Mouse (Mus musculus) G1E (cell line): ENCODE data around the gene Mybpc1. TPM values are rescaled to one million over a fixed set of nuclear protein-coding genes. Genes with fewer than 3 reads are reported as not detected.
A peak's percentile ranks its signal among the peaks of the same experiment; 100 is the strongest.

ENCODE experiments used
- ATAC-seq: 2 replicates; pipeline ENCODE4 v1.8.0; 2016; ENCODE audit warnings: mild to moderate bottlenecking; ENCODE audit not compliant: insufficient number of reproducible peaks, poor library complexity, low FRiP score, severe bottlenecking; ENCODE audit errors: extremely low read depth
- DNase-seq: peaks from one replicate; pipeline ENCODE4 v3.0.0; 2012; ENCODE audit warnings: low spot score
- H3K27me3 ChIP-seq: 2 replicates; pipeline ENCODE4 v1.6.1; 2012; ENCODE audit warnings: mild to moderate bottlenecking, low read length, inconsistent platforms; ENCODE audit not compliant: insufficient read depth
- H3K36me3 ChIP-seq: replicated peaks from 2 replicates; pipeline ENCODE3; 2012; ENCODE audit warnings: mild to moderate bottlenecking, inconsistent platforms
- H3K4me1 ChIP-seq: 2 replicates; pipeline ENCODE4 v1.6.1; 2012; ENCODE audit warnings: low read depth, low read length, inconsistent platforms, mixed read lengths; ENCODE audit not compliant: insufficient read depth
- H3K4me3 ChIP-seq: 2 replicates; pipeline ENCODE4 v1.5.1; 2012; ENCODE audit warnings: low read depth, mild to moderate bottlenecking, inconsistent platforms, low read length, moderate library complexity, mixed read lengths
- H3K9me3 ChIP-seq: replicated peaks from 2 replicates; pipeline ENCODE4 v1.6.1; 2012; ENCODE audit warnings: inconsistent platforms
- CTCF ChIP-seq: IDR thresholded peaks from 2 replicates; pipeline ENCODE4 v1.5.1; 2012; ENCODE audit warnings: low read depth, low read length, inconsistent platforms, mixed read lengths
- GATA1 ChIP-seq: IDR thresholded peaks from 2 replicates; pipeline ENCODE4 v1.6.1; 2012; ENCODE audit warnings: borderline replicate concordance, low read length, inconsistent platforms, mixed read lengths
- GATA2 ChIP-seq: IDR thresholded peaks from 2 replicates; pipeline ENCODE4 v1.6.1; 2012; ENCODE audit warnings: low read depth, low read length, inconsistent platforms, borderline replicate concordance
- POLR2AphosphoS5 ChIP-seq: IDR thresholded peaks from 2 replicates; pipeline ENCODE4 v1.6.1; 2012; ENCODE audit warnings: low read depth, low read length, inconsistent platforms; ENCODE audit not compliant: insufficient replicate concordance
- TAL1 ChIP-seq: conservative IDR thresholded peaks from 2 replicates; pipeline ENCODE4 v1.6.1; 2012; ENCODE audit warnings: low read depth, low read length, inconsistent platforms, mixed read lengths
- polyA plus RNA-seq: library from polyadenylated mRNA; stranded (reverse); fragments of >175 nt; gene quantifications from 2 replicates; pipeline ENCODE4 v1.2.3, GENCODE M21; 2012
- total RNA-seq, 2 experiments: library from RNA; stranded (forward) in 1 of 2; stranded (reverse) in 1 of 2; fragments of 200-1000 nt in 1 of 2; fragments of >200 nt in 1 of 2; fragmentation: Nextera tagmentation in 1 of 2; gene quantifications; 2 replicates each; pipeline ENCODE4 v1.2.3; 2014 to 2017

The Mybpc1 gene
- total and polyA plus RNA-seq, 3 experiments = not detected

GRCm38 (mm10) chr10:88510503-88511271 is 94.3 kb downstream of the Mybpc1 start:
- TF ChIP-seq GATA1 (no peak), TAL1 (no peak), GATA2 (no peak), CTCF (no peak), POLR2AphosphoS5 (no peak)
- no peak for ATAC-seq

DNA sequence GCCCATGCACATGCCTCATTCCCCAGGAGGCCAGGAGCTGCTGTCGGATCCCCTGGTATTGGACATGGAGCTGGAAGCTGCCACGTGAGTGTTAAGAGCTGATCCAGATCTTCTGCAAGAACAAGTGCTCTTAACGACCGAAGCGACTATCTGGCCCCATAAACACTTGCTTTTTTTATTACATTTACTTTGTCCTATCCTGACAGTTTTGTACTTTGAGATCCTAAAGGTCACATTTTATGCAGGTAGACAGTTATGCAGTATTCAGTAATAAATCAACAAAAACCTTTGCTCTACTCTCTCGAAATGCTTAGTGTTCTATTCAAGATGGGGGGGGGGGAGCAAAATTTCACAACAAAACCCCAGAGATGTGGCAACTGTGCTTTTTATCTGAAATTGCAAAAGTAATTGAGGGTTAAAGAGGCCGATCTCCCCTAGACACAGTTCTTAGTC is 97.2 kb downstream of the Mybpc1 start:
- Histone ChIP-seq H3K36me3 (no peaks in the 10 kb centered on the region), H3K4me1 (peaks cover 15% of the 10 kb centered on the region), H3K4me3 (no peak overlapping the region), H3K9me3 (peaks cover 4% of the 10 kb centered on the region; the same call in 1 of the 2 replicates), H3K27me3 (peaks cover 19% of the 10 kb centered on the region)
- ATAC-seq (no peak), DNase-seq (no peak)
- TF ChIP-seq GATA2 (no peak), GATA1 (no peak), TAL1 (no peak), CTCF (no peak), POLR2AphosphoS5 (no peak)

More at GRCm38 (mm10) chr10:88510503-88511271, 94.3 kb downstream of the Mybpc1 start:
- Histone ChIP-seq H3K9me3 (no peaks in the 10 kb centered on the region), H3K4me1 (peaks cover 14% of the 10 kb centered on the region), H3K27me3 (peaks cover 16% of the 10 kb centered on the region), H3K36me3 (no peaks in the 10 kb centered on the region), H3K4me3 (no peak overlapping the region)
- DNase-seq = no peak

GRCm38 (mm10) chr10:88505256-88505655 is 99.7 kb downstream of the Mybpc1 start:
- DNase-seq (no peak), ATAC-seq (no peak)
- Histone ChIP-seq H3K4me3 (no peak overlapping the region), H3K9me3 (peaks cover 4% of the 10 kb centered on the region; the same call in 1 of the 2 replicates), H3K4me1 (peaks cover 18% of the 10 kb centered on the region), H3K27me3 (peaks cover 12% of the 10 kb centered on the region), H3K36me3 (no peaks in the 10 kb centered on the region)
- TF ChIP-seq GATA2 (no peak), POLR2AphosphoS5 (no peak), CTCF (no peak), TAL1 (no peak), GATA1 (no peak)

DNA sequence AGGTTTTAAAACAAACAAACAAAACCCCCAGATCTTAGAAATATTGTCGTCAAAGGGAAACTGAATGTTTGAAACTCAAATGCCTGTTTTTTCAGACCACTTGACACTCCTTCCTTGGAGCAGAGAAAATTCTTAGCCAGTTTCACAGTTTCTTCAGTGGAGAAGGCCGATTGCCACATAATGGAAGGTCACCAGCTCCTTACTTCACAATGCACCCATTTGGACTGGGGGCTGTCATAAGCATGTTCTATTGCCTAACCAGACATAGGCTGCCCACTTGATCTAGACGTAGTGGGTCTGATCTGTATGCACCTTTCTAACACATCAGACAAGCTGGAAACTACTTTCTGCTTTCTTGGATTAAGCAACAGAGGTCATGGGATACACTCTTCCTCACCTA is 100.5 kb downstream of the Mybpc1 start:
- DNase-seq (no peak), ATAC-seq (no peak)
- H3K4me1 ChIP-seq = peaks cover 18% of the 10 kb centered on the region
- no peak for TF ChIP-seq GATA1
- no peak for TF ChIP-seq TAL1
- no peak for TF ChIP-seq POLR2AphosphoS5
- TF ChIP-seq CTCF = no peak
- TF ChIP-seq GATA2 = no peak
- no peak overlapping the region; the same call in 1 of the 2 replicates for H3K4me3 ChIP-seq
- H3K27me3 ChIP-seq = peaks cover 12% of the 10 kb centered on the region
- H3K9me3 ChIP-seq = peaks cover 4% of the 10 kb centered on the region; the same call in 1 of the 2 replicates
- no peaks in the 10 kb centered on the region for H3K36me3 ChIP-seq

- no peak for TF ChIP-seq GATA1
- TF ChIP-seq POLR2AphosphoS5 = no peak
- no peak for TF ChIP-seq CTCF
- TF ChIP-seq TAL1 = no peak
- TF ChIP-seq GATA2 = no peak
- H3K4me1 ChIP-seq = peaks cover 18% of the 10 kb centered on the region
- peak within 1 kb of the TSS; percentile 73 for H3K4me3 ChIP-seq
- peaks cover 12% of the 10 kb centered on the region for H3K27me3 ChIP-seq
- ATAC-seq (peak; percentile 76), DNase-seq (peak; percentile 93)
- H3K9me3 ChIP-seq = peaks cover 4% of the 10 kb centered on the region; the same call in 1 of the 2 replicates
- no peaks in the 10 kb centered on the region for H3K36me3 ChIP-seq
Observed at GRCm38 (mm10) chr10:88503421-88504314, 101.3 kb downstream of the Mybpc1 start, which contains the start of gene Chpt1. Gene Chpt1, minus strand, starts transcription at chr10:88504073.

DNA sequence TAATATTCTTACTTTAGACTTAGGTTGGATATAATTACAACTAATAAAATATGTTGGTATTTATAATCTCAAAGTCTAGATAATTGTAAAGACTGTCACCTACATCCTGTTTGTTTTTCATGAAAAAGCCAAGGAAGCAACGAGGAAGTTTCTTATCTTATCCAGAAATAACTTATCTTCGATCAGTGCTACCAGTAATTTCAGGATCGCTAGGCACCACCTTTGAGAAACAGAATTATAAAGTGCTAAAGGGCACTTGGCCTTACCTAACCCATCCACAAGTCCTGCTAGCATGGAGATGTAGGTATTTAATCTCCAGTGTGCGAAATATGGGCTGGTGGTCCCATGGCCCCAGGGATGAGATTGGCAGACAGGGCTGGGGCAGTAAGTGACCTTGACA is 102.0 kb downstream of the Mybpc1 start:
- H3K4me3 ChIP-seq = peak overlapping the region; percentile 73
- DNase-seq (no peak), ATAC-seq (no peak)
- H3K9me3 ChIP-seq = peaks cover 4% of the 10 kb centered on the region; the same call in 1 of the 2 replicates
- H3K36me3 ChIP-seq = no peaks in the 10 kb centered on the region
- H3K4me1 ChIP-seq = peaks cover 18% of the 10 kb centered on the region
- TF ChIP-seq GATA2 = no peak
- no peak for TF ChIP-seq GATA1
- no peak for TF ChIP-seq TAL1
- no peak for TF ChIP-seq POLR2AphosphoS5
- no peak for TF ChIP-seq CTCF
- H3K27me3 ChIP-seq = peaks cover 12% of the 10 kb centered on the region
